Mouse (Mus musculus) midbrain, embryonic 16.5 days (tissue): ENCODE results near the gene Il2rg. TPM values are rescaled to one million over a fixed set of nuclear protein-coding genes. Genes with fewer than 3 reads are reported as not detected.
A peak's percentile ranks its signal among the peaks of the same experiment; 100 is the strongest.

Experiments used
- ATAC-seq: fragments of 200-750 bp; cut with Nextera tagmentation; 2 replicates; pipeline ENCODE4 v1.8.0; 2017; ENCODE audit warnings: moderate TSS enrichment
- H3K27ac ChIP-seq: fragments of 300-500 bp; sonication (generic); 2 replicates; pipeline ENCODE4 v1.5.1; 2014; ENCODE audit warnings: mild to moderate bottlenecking, low read length, mixed read lengths
- H3K27me3 ChIP-seq: fragments of 300-500 bp; sonication (generic); 2 replicates; pipeline ENCODE4 v1.6.1; 2014; ENCODE audit warnings: low read depth, low read length, mixed read lengths; ENCODE audit not compliant: control insufficient read depth, insufficient read depth
- H3K36me3 ChIP-seq: fragments of 300-500 bp; sonication (generic); 2 replicates; pipeline ENCODE4 v1.6.1; 2014; ENCODE audit warnings: mild to moderate bottlenecking, low read length, moderate library complexity, mixed read lengths; ENCODE audit not compliant: control insufficient read depth, insufficient read depth
- H3K4me1 ChIP-seq: fragments of 300-500 bp; sonication (generic); 2 replicates; pipeline ENCODE4 v1.6.1; 2014; ENCODE audit warnings: mild to moderate bottlenecking, low read length, mixed read lengths; ENCODE audit not compliant: control insufficient read depth, insufficient read depth
- H3K4me2 ChIP-seq: fragments of 300-500 bp; sonication (generic); 2 replicates; pipeline ENCODE4 v1.6.1; 2014; ENCODE audit warnings: mild to moderate bottlenecking, low read length, mixed read lengths
- H3K4me3 ChIP-seq: fragments of 300-500 bp; sonication (generic); 2 replicates; pipeline ENCODE4 v1.5.1; 2014; ENCODE audit warnings: low read depth, mild to moderate bottlenecking, low read length, moderate library complexity, mixed read lengths
- H3K9ac ChIP-seq: fragments of 300-500 bp; sonication (generic); 2 replicates; pipeline ENCODE4 v1.6.1; 2014; ENCODE audit warnings: low read depth, low read length, mixed read lengths
- H3K9me3 ChIP-seq: fragments of 300-500 bp; sonication (generic); replicated peaks from 2 replicates; pipeline ENCODE4 v1.6.1; 2014; ENCODE audit warnings: mild to moderate bottlenecking, low read length, mixed read lengths; ENCODE audit not compliant: control insufficient read depth, poor library complexity, severe bottlenecking
- WGBS: fragments of 180-500 bp; shearing (Covaris S2); extraction: QIAGEN DNeasy Blood & Tissue Kit; methylation state at CpG from one replicate; pipeline ENCODE4 v1.1.7; 2014; 5-methylcytosine and 5-hydroxymethylcytosine counted together
- polyA plus RNA-seq: library from polyadenylated mRNA; unstranded; fragments of >200 nt; fragmentation: Nextera tagmentation; extraction: Ambion mirVana; gene quantifications from 2 replicates; pipeline ENCODE4 v1.2.1, GENCODE M21; 2015

The Il2rg gene
- polyA plus RNA-seq, 1 experiment from 2014 or later, result 5.6 TPM

GRCm38 (mm10) chrX:101268755-101269124, 685 bp upstream of the Il2rg start, which contains the start of gene Gm20489:
Gene Gm20489, minus strand, starts transcription at chrX:101269023.
- Histone ChIP-seq H3K9ac (no peak within 1 kb of the TSS), H3K27me3 (no peaks in the 10 kb centered on the region), H3K4me2 (no peak within 1 kb of the TSS), H3K27ac (no peak within 1 kb of the TSS), H3K4me3 (no peak within 1 kb of the TSS), H3K9me3 (no peaks in the 10 kb centered on the region), H3K4me1 (no peaks in the 10 kb centered on the region), H3K36me3 (no peaks in the 10 kb centered on the region)
- no peak for ATAC-seq
- 61% methylated on average over 3 of the region's 3 CpGs for WGBS

DNA sequence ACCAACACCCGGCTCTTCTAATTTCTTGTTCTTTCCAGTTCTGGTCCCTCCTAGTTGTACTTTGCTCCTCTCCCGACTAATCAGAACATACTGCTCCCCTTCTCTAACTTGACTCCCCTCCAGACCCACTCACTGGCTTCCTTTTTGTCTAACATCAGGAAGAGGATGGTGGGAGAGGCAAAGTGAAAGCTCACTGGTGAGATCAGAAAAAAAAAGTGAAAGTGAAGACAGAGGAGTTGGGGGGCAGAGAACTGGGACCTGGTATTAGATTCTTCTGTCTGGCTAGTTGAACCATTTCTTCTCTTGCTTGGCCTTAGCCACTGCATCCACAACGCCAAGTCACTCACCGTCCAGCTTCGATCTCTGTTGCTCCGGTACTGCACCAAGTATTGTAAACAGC, 1.4 kb downstream of the Il2rg start:
- no peak for ATAC-seq
- no peaks in the 10 kb centered on the region for H3K36me3 ChIP-seq
- no peak overlapping the region for H3K4me3 ChIP-seq
- no peaks in the 10 kb centered on the region for H3K9me3 ChIP-seq
- no peak overlapping the region for H3K9ac ChIP-seq
- no peak overlapping the region for H3K27ac ChIP-seq
- WGBS, result 94% methylated on average over 6 of the region's 6 CpGs
- H3K27me3 ChIP-seq, result no peaks in the 10 kb centered on the region
- no peak overlapping the region for H3K4me2 ChIP-seq
- no peaks in the 10 kb centered on the region for H3K4me1 ChIP-seq

GRCm38 (mm10) chrX:101263892-101264291, 4.2 kb downstream of the Il2rg start, which contains the start of gene Gm614:
Gene Gm614, minus strand, starts transcription at chrX:101263992.
- Histone ChIP-seq H3K27me3 (no peaks in the 10 kb centered on the region), H3K36me3 (no peaks in the 10 kb centered on the region), H3K9ac (no peak within 1 kb of the TSS), H3K4me3 (no peak within 1 kb of the TSS), H3K27ac (no peak within 1 kb of the TSS), H3K4me2 (no peak within 1 kb of the TSS), H3K4me1 (no peaks in the 10 kb centered on the region; the same call in 1 of the 2 replicates), H3K9me3 (no peaks in the 10 kb centered on the region)
- no peak for ATAC-seq
- WGBS, result 64% methylated on average over 1 of the region's 1 CpGs

DNA sequence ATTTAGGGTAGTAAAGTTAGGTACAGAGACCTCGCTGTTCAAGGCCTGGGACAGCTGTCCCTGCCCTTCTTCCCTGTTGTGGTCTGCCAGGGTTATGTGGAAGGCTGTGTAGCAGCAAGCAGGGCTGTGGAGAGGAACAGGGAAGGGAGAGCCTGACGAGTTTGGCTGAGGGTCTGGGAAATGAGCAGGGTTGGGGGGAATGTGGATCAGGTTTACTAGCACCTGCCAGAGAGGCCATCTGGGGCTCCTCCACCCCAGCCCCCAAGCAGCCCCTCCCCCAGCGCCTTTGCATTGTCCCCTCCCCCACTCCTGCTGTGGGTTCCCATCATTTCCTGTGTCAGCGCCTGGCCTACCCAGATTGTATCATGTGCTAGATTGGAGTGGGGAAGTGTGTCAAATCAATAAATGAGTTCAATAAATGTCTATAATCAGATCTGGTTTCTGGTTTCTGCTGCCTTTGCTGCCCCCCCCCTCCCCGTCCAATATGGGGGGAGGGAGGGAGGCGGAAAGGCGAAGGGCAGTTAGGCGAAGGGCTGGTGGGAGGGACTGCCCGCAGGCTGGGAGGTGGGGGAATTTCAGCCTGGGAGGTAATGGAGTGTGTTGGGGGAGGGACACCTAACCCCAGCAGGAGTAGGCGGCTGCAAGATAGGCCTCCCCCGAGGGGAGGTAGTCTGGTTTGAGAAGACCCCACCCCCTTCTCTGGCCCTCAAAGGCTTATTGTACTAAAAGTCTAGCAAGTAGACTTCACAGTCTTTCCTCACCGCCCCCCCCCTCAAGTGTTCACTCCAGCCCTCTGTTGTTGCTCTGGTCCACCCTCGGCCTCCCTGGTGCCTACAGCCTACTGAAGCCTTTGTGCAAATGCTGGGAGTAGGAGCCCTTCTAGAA, 7.4 kb downstream of the Il2rg start:
- no peaks in the 10 kb centered on the region for H3K36me3 ChIP-seq
- H3K4me3 ChIP-seq, result no peak overlapping the region
- peak; percentile 58; the same call in 1 of the 2 replicates for ATAC-seq
- H3K27ac ChIP-seq, result no peak overlapping the region
- no peak overlapping the region for H3K9ac ChIP-seq
- no peak overlapping the region for H3K4me2 ChIP-seq
- no peaks in the 10 kb centered on the region for H3K9me3 ChIP-seq
- no peaks in the 10 kb centered on the region; the same call in 1 of the 2 replicates for H3K4me1 ChIP-seq
- 23% methylated on average over 8 of the region's 13 CpGs for WGBS
- H3K27me3 ChIP-seq, result no peaks in the 10 kb centered on the region

- no peaks in the 10 kb centered on the region for H3K36me3 ChIP-seq
- H3K27me3 ChIP-seq, result no peaks in the 10 kb centered on the region
- WGBS, result 85% methylated on average over 13 of the region's 13 CpGs
- no peak overlapping the region for H3K27ac ChIP-seq
- H3K9me3 ChIP-seq, result no peaks in the 10 kb centered on the region
- H3K4me2 ChIP-seq, result no peak overlapping the region
- H3K9ac ChIP-seq, result no peak overlapping the region
- no peaks in the 10 kb centered on the region; the same call in 1 of the 2 replicates for H3K4me1 ChIP-seq
- no peak overlapping the region for H3K4me3 ChIP-seq
- ATAC-seq, result no peak
These were observed 11.5 kb downstream of the Il2rg start for GRCm38 (mm10) chrX:101256603-101257002.

- Histone ChIP-seq H3K4me1 (no peaks in the 10 kb centered on the region), H3K27me3 (no peaks in the 10 kb centered on the region), H3K4me2 (peak overlapping the region; percentile 81), H3K27ac (no peak overlapping the region), H3K36me3 (no peaks in the 10 kb centered on the region), H3K9ac (peak overlapping the region; percentile 63), H3K4me3 (peak overlapping the region; percentile 51), H3K9me3 (no peaks in the 10 kb centered on the region)
- peak; percentile 54 for ATAC-seq
- 20% methylated on average over 16 of the region's 26 CpGs for WGBS
These were observed 13.3 kb downstream of the Il2rg start for GRCm38 (mm10) chrX:101254740-101255139.

DNA sequence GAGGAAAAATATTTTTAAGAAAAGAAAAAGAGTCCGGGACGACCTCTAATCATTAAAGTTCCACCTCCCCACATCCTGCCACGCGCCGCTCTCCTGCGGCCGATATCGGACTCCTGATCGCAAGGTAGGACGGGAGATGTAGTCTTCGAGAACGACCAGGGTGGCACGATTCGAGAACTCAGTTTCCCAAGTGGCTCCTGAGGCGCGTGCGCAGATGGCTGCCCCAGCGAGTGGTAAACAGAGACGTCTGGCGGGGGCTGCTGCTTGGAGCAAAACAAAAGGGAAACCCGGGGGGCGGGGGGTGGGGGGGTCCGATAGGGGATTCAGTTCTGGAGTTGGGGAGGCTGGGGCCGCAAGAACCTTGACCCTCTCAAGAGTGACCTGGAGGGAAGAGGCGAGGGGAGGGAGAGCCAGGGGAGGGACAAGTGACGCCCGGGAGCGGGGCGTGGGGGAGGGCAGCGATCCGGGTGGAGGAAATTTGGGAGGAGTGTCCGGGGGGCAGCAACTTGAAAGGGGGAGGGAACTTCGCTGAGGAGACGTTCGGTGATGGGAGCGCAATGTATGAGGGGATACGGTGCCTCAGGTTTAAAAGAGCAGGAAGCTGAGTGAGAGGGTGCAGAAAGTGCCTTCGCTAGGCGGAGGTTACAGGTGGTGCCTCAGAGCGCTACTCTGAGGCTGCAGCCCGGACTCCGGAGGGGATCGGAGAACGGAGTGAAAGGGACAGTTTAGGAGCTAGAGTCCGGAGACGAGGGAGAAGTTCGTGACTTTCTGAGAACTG, 13.9 kb downstream of the Il2rg start, which contains the start of gene Foxo4:
Foxo4 (plus strand) TSS at position 577 of the 778 bp plus-strand sequence.
- peak; percentile 95 for ATAC-seq
- Histone ChIP-seq H3K9ac (peak within 1 kb of the TSS; percentile 63), H3K4me3 (peak within 1 kb of the TSS; percentile 51), H3K27ac (no peak within 1 kb of the TSS), H3K4me2 (peak within 1 kb of the TSS; percentile 81), H3K9me3 (no peaks in the 10 kb centered on the region), H3K27me3 (no peaks in the 10 kb centered on the region), H3K36me3 (no peaks in the 10 kb centered on the region), H3K4me1 (no peaks in the 10 kb centered on the region)
- WGBS, result 23% methylated on average over 44 of the region's 47 CpGs

GRCm38 (mm10) chrX:101245011-101245410, 23.0 kb downstream of the Il2rg start:
- H3K4me1 ChIP-seq, result no peaks in the 10 kb centered on the region
- H3K27ac ChIP-seq, result no peak overlapping the region
- H3K4me2 ChIP-seq, result no peak overlapping the region
- H3K27me3 ChIP-seq, result no peaks in the 10 kb centered on the region; the same call in 1 of the 2 replicates
- H3K9ac ChIP-seq, result no peak overlapping the region
- H3K9me3 ChIP-seq, result no peaks in the 10 kb centered on the region
- H3K4me3 ChIP-seq, result no peak overlapping the region
- 12% methylated on average over 1 of the region's 1 CpGs for WGBS
- H3K36me3 ChIP-seq, result no peaks in the 10 kb centered on the region
- ATAC-seq, result no peak
